Mouse (Mus musculus) layer of hippocampus, adult 9-11 months (tissue): Measurements from ENCODE around the gene Mrpl49.

Source experiments
- DNase-seq: peaks from one replicate; pipeline ENCODE4 v3.0.0; 2022

Gene Mrpl49

DNA sequence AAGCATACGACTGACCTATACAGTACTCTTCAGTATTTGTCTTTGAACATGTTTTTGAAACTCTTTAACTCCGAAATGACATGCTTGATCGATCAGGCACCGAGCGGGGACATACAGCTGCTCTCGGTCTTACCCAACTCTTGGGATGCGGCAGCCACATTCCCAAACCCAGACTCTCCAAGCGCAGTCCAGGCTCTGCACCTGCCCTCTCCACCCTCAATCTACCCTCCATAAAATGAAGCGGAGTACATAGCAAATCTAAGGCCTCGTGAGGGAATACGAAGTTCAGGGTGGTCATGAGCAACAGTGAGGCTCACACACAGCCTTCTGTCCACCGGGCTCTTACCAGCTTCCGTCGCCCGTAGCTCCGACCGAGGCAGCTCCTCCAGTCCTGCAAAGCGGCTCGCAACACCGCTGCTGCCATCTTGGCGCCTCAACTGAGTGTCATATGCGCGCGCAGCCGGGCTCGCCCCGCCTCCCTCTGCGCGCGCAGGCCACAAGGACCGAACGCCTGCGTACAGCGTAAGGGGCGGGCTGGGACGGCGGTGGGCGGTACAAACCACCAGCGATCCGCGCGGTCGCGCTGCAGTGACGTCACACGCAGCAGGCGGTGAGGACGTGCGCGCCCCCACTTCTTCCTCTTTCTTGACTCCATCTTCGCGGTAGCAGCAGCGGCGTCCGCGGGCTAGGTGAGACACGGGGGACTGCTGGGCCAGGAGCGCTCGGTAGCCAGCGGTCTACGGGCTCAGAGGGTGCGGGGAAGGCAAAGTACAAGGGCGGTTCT, at the start of gene Mrpl49, which contains the start of gene Fau:
Mrpl49 (minus strand) TSS at position 473 of the 784 bp plus-strand sequence.
Fau (plus strand) TSS at position 532 of the 784 bp plus-strand sequence.
- peak; percentile 99 for DNase-seq

- DNase-seq = no peak
Measured at GRCm38 (mm10) chr19:6105586-6105985, 48.0 kb upstream of the Mrpl49 start, which contains the start of gene Naaladl1. Gene Naaladl1, plus strand, starts transcription at chr19:6105782.

DNA sequence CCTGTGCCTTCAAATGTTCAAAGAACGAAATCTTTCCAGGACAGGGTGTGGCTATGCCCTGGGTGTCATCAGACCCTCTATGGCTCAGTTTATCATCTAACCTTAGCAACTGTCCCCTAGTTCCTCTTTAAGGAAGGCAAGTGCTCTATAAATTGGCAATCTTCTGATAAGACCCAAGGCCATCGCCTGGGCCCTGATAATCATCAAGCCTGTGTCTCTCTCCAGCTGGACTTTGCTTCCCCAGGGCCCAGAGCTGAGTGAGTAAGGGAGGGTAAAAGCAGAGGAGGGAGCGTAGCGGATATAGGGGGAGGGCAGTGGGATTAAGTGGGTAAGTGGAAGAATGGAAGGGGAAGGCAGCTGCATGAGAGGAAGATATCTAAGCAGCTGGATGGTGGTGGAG, 46.9 kb upstream of the Mrpl49 start:
- no peak for DNase-seq

- no peak for DNase-seq
Measured at GRCm38 (mm10) chr19:6102169-6102853, 44.7 kb upstream of the Mrpl49 start.

GRCm38 (mm10) chr19:6101186-6101585, 43.6 kb upstream of the Mrpl49 start:
- no peak for DNase-seq

DNA sequence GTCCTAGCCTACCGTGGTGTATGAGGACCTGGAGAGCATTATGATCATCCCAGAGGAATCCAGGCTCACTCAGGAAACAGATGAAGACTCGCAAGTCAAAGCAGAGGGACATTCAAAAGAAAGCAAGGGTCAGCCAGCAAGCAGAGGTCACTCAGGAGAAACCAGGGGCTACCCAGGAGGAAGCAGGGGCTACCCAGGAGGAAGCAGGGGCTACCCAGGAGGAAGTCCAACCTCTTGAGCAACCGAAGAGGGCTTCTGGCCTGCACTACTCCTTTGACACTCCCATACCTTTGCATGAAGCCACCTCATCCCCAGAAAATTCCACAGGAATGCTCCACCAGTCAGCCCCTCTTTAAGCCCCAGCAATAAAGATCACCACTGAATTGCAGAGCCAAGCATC, 40.3 kb upstream of the Mrpl49 start:
- DNase-seq = no peak

DNA sequence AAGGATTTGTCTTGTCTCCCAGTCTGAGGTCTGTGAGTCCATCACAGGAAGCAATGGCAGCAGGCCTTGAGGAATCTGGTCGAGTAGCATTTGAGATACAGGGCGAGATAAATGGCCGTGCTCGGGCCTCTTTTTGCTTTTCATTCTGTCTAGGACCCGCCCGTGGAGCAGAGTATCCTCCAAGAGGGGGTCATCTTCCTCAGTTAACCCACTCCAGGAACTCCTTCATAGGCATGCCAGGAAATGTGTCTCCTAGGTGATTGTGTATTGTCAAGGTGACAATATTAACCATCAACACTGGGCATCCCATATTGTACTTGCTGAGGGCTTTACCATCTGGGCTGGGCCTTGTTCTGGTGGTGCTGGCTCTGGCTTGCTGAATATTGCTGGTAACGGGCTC, 36.5 kb upstream of the Mrpl49 start, which contains the start of gene AC131692.1:
AC131692.1 (plus strand) TSS at position 301 of the 400 bp plus-strand sequence.
- DNase-seq = no peak

GRCm38 (mm10) chr19:6088841-6089240, 31.3 kb upstream of the Mrpl49 start:
- DNase-seq = no peak

- no peak for DNase-seq
Measured at GRCm38 (mm10) chr19:6085417-6085879, 27.9 kb upstream of the Mrpl49 start.

GRCm38 (mm10) chr19:6084478-6085248, 27.1 kb upstream of the Mrpl49 start, which contains the start of the genes Zfpl1 and Cdca5:
Gene Zfpl1, minus strand, starts transcription at chr19:6084956.
Gene Cdca5, plus strand, starts transcription at chr19:6084983.
- DNase-seq = peak; percentile 98

- DNase-seq = no peak
Measured at GRCm38 (mm10) chr19:6082156-6082555, 24.6 kb upstream of the Mrpl49 start, which contains the start of gene Gm28374. Gene Gm28374, minus strand, starts transcription at chr19:6082256.

GRCm38 (mm10) chr19:6079983-6080480, 22.4 kb upstream of the Mrpl49 start, which contains the start of gene Tmem262:
Gene Tmem262, plus strand, starts transcription at chr19:6080033.
- DNase-seq = no peak

DNA sequence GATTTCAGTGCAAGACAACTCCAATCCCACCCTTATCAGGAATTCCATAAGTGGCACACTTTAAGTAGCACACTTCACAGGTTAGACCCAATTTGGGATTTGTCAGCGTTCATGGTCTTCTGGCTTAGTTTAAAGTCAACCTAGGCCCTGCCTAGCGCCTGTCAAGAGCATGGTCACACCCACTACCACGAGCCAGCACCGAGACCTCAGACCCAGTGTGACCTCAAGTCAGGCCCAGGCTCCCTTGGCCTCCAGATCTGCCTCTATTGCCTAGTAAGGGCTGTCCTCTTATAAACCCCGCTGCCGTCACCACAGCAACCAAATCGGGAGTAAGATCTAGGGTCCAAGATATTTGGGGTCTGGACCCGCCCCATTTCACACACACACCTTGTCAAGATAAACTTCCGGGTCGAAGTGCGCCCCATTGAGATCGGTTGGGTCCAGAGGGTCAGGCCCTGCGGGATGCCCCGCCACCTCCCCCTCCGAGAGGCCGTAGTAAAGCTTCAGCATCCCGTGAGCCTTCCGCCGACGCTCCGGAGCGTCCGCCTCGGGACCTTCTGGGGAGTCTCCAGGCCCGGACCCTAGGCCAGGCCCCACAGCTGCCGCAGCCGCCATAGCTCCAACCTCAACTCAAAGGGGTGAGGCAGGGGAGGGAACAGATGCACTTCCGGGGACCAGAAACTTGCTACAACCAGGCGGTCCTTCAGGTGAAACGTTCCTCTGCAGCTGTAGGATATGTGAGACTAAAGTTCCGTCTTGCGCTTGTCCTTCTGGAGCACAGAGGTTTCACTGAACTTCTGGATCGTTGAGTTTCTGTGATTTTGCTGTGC, 19.2 kb upstream of the Mrpl49 start, which contains the start of gene Vps51:
Vps51 (minus strand) TSS at position 668 of the 830 bp plus-strand sequence.
- DNase-seq = peak; percentile 86

GRCm38 (mm10) chr19:6073889-6074288, 16.3 kb upstream of the Mrpl49 start:
- DNase-seq = no peak

- DNase-seq = no peak
Measured at GRCm38 (mm10) chr19:6071261-6071660, 13.7 kb upstream of the Mrpl49 start.

GRCm38 (mm10) chr19:6070571-6071250, 13.1 kb upstream of the Mrpl49 start:
- DNase-seq = no peak

- DNase-seq = no peak
Measured at GRCm38 (mm10) chr19:6069851-6070250, 12.3 kb upstream of the Mrpl49 start.

GRCm38 (mm10) chr19:6068951-6069350, 11.4 kb upstream of the Mrpl49 start:
- no peak for DNase-seq

DNA sequence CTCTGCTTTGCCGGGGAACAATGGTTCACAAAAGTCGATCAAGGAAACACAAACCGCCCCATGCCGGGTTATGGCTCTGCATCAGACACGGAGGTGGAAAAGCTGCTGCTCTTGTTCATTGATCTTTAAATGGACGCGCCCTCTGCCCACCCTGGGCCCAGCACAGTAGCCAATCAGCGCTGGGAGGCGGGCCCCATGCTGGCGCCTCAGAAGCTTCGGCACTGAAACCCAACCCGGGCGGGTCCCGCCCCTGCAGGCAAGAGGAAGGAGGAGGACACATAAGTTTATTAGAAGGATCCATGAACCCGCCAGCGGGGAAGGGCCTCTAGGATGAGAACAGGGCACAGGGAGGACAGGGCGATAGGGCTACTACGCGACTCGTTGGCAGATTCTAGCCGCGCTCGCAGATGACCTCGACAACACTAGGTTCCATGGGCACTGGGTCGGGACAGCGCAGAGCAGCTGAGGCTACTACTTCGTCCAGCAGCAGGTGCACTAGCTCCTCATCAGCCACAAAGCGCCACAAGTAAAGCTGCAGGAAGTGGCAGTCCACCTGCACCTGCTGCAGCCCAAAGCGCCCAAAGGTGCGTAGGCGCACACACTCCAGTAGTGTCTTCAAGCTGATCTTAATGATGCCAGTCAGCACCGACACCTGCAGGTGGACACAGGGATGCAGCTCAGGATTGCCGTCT, 10.3 kb upstream of the Mrpl49 start, which contains the start of gene Tm7sf2:
Tm7sf2 (minus strand) TSS at position 650 of the 692 bp plus-strand sequence.
- DNase-seq = peak; percentile 90
